Mouse (Mus musculus): ENCODE measurements around the gene Sacs. TPM values are rescaled to one million over a fixed set of nuclear protein-coding genes. Genes with fewer than 3 reads are reported as not detected.

Sacs gene
- polyA plus RNA-seq, 1 experiment from 2014 or later: 2.8 TPM

- 82% methylated on average over 3 of the region's 3 CpGs for WGBS
- Histone ChIP-seq H3K9me3 (peaks cover 6% of the 10 kb centered on the region), H3K27ac (no peak overlapping the region), H3K36me3 (no peaks in the 10 kb centered on the region), H3K4me1 (no peaks in the 10 kb centered on the region), H3K27me3 (no peaks in the 10 kb centered on the region), H3K9ac (no peak overlapping the region), H3K4me3 (no peak overlapping the region), H3K4me2 (no peak overlapping the region)
- ATAC-seq (ENCODE audit: insufficient number of reproducible peaks, insufficient read depth, low FRiP score, low TSS enrichment, low read depth): no peak
Observed at GRCm38 (mm10) chr14:61246444-61246843, 108.2 kb downstream of the Sacs start.

DNA sequence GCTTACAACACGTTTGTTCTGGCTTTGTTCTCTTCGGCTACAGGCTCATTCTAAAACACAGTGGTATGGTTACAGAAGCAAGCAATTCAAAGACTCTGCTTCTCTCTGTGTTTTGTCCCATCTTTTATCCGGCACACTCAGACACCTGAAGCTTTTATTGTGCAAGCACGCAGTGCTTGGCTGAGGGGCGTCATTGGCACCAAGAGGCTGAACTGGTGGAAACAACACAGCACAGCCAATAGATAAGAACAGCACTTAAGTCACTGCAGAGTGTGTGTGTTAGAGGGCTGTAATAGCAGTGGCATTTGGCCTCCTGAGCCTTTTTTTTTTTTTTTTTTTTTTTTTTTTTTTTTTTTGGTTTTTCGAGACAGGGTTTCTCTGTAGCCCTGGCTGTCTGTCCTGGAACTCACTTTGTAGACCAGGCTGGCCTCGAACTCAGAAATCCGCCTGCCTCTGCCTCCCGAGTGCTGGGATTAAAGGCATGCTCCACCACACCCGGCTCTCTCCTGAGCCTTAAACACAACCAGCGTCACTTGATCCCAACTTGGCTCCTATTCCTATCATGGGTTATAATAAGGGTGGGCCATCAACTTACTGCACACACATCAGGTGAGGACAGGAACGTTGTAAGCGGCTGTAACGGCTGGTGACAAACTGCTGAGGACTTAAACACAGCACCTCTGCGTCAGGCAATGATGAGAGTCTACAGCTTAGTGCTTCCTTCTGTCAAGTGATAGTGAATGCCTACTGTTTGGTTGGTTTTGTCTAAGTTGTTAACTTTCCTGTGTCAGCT is 114.5 kb downstream of the Sacs start:
- Histone ChIP-seq H3K4me3 (no peak overlapping the region), H3K9ac (no peak overlapping the region), H3K27me3 (no peaks in the 10 kb centered on the region), H3K36me3 (no peaks in the 10 kb centered on the region), H3K4me2 (no peak overlapping the region), H3K9me3 (peaks cover 5% of the 10 kb centered on the region), H3K27ac (no peak overlapping the region), H3K4me1 (no peaks in the 10 kb centered on the region)
- 88% methylated on average over 15 of the region's 15 CpGs for WGBS
- no peak for ATAC-seq (ENCODE audit: insufficient number of reproducible peaks, insufficient read depth, low FRiP score, low TSS enrichment, low read depth)

DNA sequence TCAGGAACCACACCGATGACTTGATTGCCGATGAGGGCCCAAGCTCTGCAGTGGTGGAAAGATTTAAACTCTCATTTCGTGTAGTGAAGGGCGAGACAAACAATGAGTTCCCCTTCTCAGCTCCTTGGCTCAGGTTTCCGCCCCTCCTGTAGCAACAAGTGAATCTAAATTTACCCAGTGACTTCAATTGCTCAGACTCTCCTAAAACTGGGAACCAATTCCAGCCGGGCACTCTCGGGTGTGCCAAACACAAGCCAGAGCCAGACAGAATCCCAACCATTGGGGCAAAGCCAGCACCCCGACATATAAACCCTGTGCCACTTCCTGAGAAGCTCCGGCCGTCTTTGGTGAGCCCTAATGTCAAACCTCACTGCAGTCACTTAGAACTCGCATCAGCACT is 120.1 kb downstream of the Sacs start, which contains the start of gene Sgcg:
TSS of gene Sgcg (minus strand) at position 139 of the 400 bp plus-strand sequence.
- peak within 1 kb of the TSS; percentile 29 for H3K4me2 ChIP-seq
- no peaks in the 10 kb centered on the region for H3K9me3 ChIP-seq
- no peak for ATAC-seq (ENCODE audit: insufficient number of reproducible peaks, insufficient read depth, low FRiP score, low TSS enrichment, low read depth)
- no peaks in the 10 kb centered on the region for H3K27me3 ChIP-seq
- WGBS: 23% methylated on average over 11 of the region's 11 CpGs
- no peak within 1 kb of the TSS for H3K4me3 ChIP-seq
- H3K9ac ChIP-seq: no peak within 1 kb of the TSS
- peaks cover 6% of the 10 kb centered on the region for H3K4me1 ChIP-seq
- peak within 1 kb of the TSS; percentile 60; the same call in 1 of the 2 replicates for H3K27ac ChIP-seq
- no peaks in the 10 kb centered on the region for H3K36me3 ChIP-seq

- H3K27ac ChIP-seq: no peak overlapping the region
- no peak overlapping the region for H3K4me3 ChIP-seq
- peaks cover 6% of the 10 kb centered on the region for H3K4me1 ChIP-seq
- WGBS: 11% methylated on average over 3 of the region's 3 CpGs
- H3K36me3 ChIP-seq: no peaks in the 10 kb centered on the region
- no peak overlapping the region for H3K4me2 ChIP-seq
- no peak for ATAC-seq (ENCODE audit: insufficient number of reproducible peaks, insufficient read depth, low FRiP score, low TSS enrichment, low read depth)
- no peak overlapping the region for H3K9ac ChIP-seq
- H3K27me3 ChIP-seq: no peaks in the 10 kb centered on the region
- H3K9me3 ChIP-seq: no peaks in the 10 kb centered on the region
Observed at GRCm38 (mm10) chr14:61259084-61259483, 120.8 kb downstream of the Sacs start.

DNA sequence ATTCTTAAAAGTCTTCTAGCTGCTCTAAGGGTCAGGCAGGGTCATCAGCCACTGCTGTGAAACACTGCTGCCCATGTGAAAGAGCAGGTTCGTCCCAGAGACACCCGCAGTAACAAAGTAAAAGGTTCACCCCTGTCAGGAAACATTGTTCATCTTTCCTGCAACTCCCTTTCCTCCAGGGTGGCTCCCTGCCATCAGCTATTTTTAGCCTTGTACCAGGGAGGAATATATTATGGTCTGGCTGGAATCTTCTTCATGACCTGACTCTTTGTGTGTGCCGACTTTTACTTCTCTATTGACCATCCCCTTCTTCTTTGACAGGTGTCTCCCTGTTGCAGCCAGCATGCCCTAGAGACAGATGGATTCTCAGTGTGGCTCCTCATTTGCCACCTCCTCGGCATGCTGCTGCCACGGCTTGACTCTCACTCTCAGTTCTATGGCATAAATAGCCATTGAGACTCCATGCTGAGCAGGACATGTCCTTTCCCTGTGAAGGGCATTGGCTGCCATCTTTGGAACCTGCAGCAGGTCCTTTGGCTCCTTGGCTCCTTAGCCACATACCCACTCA is 129.7 kb downstream of the Sacs start:
- no peaks in the 10 kb centered on the region for H3K4me1 ChIP-seq
- H3K9ac ChIP-seq: no peak overlapping the region
- H3K27me3 ChIP-seq: peaks cover 14% of the 10 kb centered on the region
- no peak overlapping the region for H3K4me2 ChIP-seq
- no peak overlapping the region for H3K27ac ChIP-seq
- H3K9me3 ChIP-seq: no peaks in the 10 kb centered on the region
- 63% methylated on average over 5 of the region's 5 CpGs for WGBS
- H3K36me3 ChIP-seq: no peaks in the 10 kb centered on the region
- H3K4me3 ChIP-seq: no peak overlapping the region
- no peak for ATAC-seq (ENCODE audit: insufficient number of reproducible peaks, insufficient read depth, low FRiP score, low TSS enrichment, low read depth)

GRCm38 (mm10) chr14:61274414-61275198 is 136.3 kb downstream of the Sacs start:
- Histone ChIP-seq H3K9ac (peak overlapping the region; percentile 38), H3K4me3 (peak overlapping the region; percentile 33), H3K36me3 (no peaks in the 10 kb centered on the region), H3K4me1 (peaks cover 10% of the 10 kb centered on the region), H3K4me2 (peak overlapping the region; percentile 58), H3K27me3 (peaks cover 50% of the 10 kb centered on the region), H3K27ac (no peak overlapping the region), H3K9me3 (no peaks in the 10 kb centered on the region)
- no peak for ATAC-seq (ENCODE audit: insufficient number of reproducible peaks, insufficient read depth, low FRiP score, low TSS enrichment, low read depth)
- WGBS: 7% methylated on average over 38 of the region's 38 CpGs

GRCm38 (mm10) chr14:61277285-61277684 is 139.0 kb downstream of the Sacs start:
- peaks cover 44% of the 10 kb centered on the region for H3K27me3 ChIP-seq
- no peak overlapping the region for H3K9ac ChIP-seq
- no peaks in the 10 kb centered on the region for H3K9me3 ChIP-seq
- 29% methylated on average over 1 of the region's 1 CpGs for WGBS
- ATAC-seq (ENCODE audit: insufficient number of reproducible peaks, insufficient read depth, low FRiP score, low TSS enrichment, low read depth): no peak
- H3K27ac ChIP-seq: no peak overlapping the region
- no peaks in the 10 kb centered on the region for H3K36me3 ChIP-seq
- no peak overlapping the region for H3K4me2 ChIP-seq
- H3K4me1 ChIP-seq: peaks cover 10% of the 10 kb centered on the region
- H3K4me3 ChIP-seq: no peak overlapping the region

DNA sequence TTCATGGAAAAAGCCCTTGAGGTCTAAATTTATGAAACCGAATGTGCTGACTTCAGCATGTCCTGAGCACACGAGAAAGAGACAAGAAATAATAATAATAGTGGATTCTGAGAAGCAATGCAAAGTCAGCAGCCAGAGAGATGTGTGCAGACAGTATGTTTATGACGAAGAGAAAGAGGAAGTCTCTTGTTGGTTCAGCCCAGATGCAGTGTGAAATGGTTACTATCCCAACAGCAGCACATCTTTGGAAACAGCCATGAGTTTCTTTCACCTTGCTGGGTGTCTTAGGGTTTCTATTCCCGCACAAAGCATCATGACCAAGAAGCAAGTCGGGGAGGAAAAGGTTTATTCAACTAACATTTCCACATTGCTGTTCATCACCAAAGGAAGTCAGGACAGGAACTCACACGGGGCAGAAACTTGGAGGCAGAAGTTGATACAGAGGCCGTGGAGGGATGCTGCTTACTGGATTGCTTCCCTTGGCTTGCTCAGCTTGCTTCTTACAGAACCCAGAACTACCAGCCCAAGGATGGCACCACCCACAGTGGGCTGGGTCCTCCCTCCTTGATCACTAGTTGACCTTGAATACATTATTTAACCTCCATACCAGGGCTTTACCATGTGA is 140.5 kb downstream of the Sacs start:
- H3K27ac ChIP-seq: no peak overlapping the region
- WGBS: 80% methylated on average over 7 of the region's 7 CpGs
- ATAC-seq (ENCODE audit: insufficient number of reproducible peaks, insufficient read depth, low FRiP score, low TSS enrichment, low read depth): no peak
- peaks cover 10% of the 10 kb centered on the region for H3K4me1 ChIP-seq
- H3K36me3 ChIP-seq: no peaks in the 10 kb centered on the region
- no peak overlapping the region for H3K4me3 ChIP-seq
- H3K9ac ChIP-seq: no peak overlapping the region
- H3K27me3 ChIP-seq: peaks cover 31% of the 10 kb centered on the region
- H3K9me3 ChIP-seq: no peaks in the 10 kb centered on the region
- H3K4me2 ChIP-seq: no peak overlapping the region

DNA sequence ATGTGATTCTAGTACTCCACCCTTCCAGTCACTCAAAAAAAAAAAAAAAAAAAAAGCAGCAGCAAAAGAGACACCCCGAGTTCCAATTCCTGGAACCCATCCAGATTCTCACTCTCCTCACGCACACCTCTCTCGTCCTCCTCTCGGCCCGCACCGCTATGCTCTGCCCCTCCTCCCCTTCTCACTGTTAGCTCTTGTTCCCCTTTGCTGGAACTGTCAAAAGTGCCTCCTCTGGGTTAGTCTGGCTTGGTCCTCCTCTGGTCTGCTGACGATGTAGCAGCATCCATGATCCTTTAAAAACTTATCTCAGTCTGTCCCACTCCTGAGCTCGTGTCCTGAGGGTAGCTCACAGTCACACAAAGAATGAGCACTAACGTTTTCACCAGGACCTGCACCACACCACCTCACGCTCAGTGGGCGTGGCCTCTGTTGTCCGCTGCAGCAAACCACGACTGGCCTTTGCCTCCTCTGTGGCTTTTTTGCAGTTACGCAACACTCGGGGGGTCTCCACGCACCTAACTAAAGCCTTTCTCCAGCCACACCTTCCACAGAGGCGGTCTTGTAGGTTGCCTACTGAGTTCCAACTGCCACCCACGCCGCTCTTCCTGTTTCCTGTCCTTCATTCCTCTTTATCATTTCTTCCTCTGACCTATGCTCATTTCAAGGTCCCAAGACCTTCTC is 150.5 kb downstream of the Sacs start:
- Histone ChIP-seq H3K36me3 (no peaks in the 10 kb centered on the region), H3K27me3 (no peaks in the 10 kb centered on the region), H3K9ac (no peak overlapping the region), H3K27ac (no peak overlapping the region), H3K4me3 (no peak overlapping the region), H3K4me1 (no peaks in the 10 kb centered on the region), H3K4me2 (no peak overlapping the region), H3K9me3 (no peaks in the 10 kb centered on the region)
- ATAC-seq (ENCODE audit: insufficient number of reproducible peaks, insufficient read depth, low FRiP score, low TSS enrichment, low read depth): no peak
- 73% methylated on average over 19 of the region's 19 CpGs for WGBS

Measured in embryonic facial prominence, embryonic 13.5 days (tissue).